Mouse (Mus musculus): ENCODE measurements around the gene Ccdc57.

The Ccdc57 gene

GRCm38 (mm10) chr11:120951731-120952730 is 19.4 kb upstream of the Ccdc57 start:
- DNase-seq (ENCODE audit: extremely low read depth, low read depth), result no peak

GRCm38 (mm10) chr11:120951237-120951636 is 18.6 kb upstream of the Ccdc57 start:
- no peak for DNase-seq (ENCODE audit: extremely low read depth, low read depth)

- DNase-seq (ENCODE audit: extremely low read depth, low read depth), result peak; percentile 91
Observed at GRCm38 (mm10) chr11:120950281-120951202, 17.9 kb upstream of the Ccdc57 start.

- DNase-seq (ENCODE audit: extremely low read depth, low read depth), result no peak
Observed at GRCm38 (mm10) chr11:120949863-120950262, 17.2 kb upstream of the Ccdc57 start.

- no peak for DNase-seq (ENCODE audit: extremely low read depth, low read depth)
Observed at GRCm38 (mm10) chr11:120948861-120949851, 16.5 kb upstream of the Ccdc57 start.

- DNase-seq (ENCODE audit: extremely low read depth, low read depth), result no peak
Observed at GRCm38 (mm10) chr11:120948328-120948727, 15.7 kb upstream of the Ccdc57 start, which contains the start of gene Slc16a3. Slc16a3 (plus strand) TSS chr11:120948480.

- no peak for DNase-seq (ENCODE audit: extremely low read depth, low read depth)
Observed at GRCm38 (mm10) chr11:120945926-120946325, 13.3 kb upstream of the Ccdc57 start.

GRCm38 (mm10) chr11:120945266-120945665 is 12.6 kb upstream of the Ccdc57 start:
- no peak for DNase-seq (ENCODE audit: extremely low read depth, low read depth)

GRCm38 (mm10) chr11:120940959-120941358 is 8.3 kb upstream of the Ccdc57 start:
- no peak for DNase-seq (ENCODE audit: extremely low read depth, low read depth)

GRCm38 (mm10) chr11:120939712-120940341 is 7.2 kb upstream of the Ccdc57 start:
- DNase-seq (ENCODE audit: extremely low read depth, low read depth), result no peak

- DNase-seq (ENCODE audit: extremely low read depth, low read depth), result no peak
Observed at GRCm38 (mm10) chr11:120938795-120939194, 6.1 kb upstream of the Ccdc57 start.

GRCm38 (mm10) chr11:120937976-120938375 is 5.3 kb upstream of the Ccdc57 start:
- no peak for DNase-seq (ENCODE audit: extremely low read depth, low read depth)

GRCm38 (mm10) chr11:120931479-120931878 is 1.2 kb downstream of the Ccdc57 start:
- DNase-seq (ENCODE audit: extremely low read depth, low read depth), result no peak

GRCm38 (mm10) chr11:120928468-120928867 is 4.2 kb downstream of the Ccdc57 start:
- DNase-seq (ENCODE audit: extremely low read depth, low read depth), result no peak

- no peak for DNase-seq (ENCODE audit: extremely low read depth, low read depth)
Observed at GRCm38 (mm10) chr11:120922528-120922927, 10.1 kb downstream of the Ccdc57 start.

- no peak for DNase-seq (ENCODE audit: extremely low read depth, low read depth)
Observed at GRCm38 (mm10) chr11:120917756-120918155, 14.9 kb downstream of the Ccdc57 start.

GRCm38 (mm10) chr11:120916477-120916876 is 16.2 kb downstream of the Ccdc57 start:
- no peak for DNase-seq (ENCODE audit: extremely low read depth, low read depth)

GRCm38 (mm10) chr11:120913796-120914195 is 18.9 kb downstream of the Ccdc57 start:
- no peak for DNase-seq (ENCODE audit: extremely low read depth, low read depth)

- DNase-seq (ENCODE audit: extremely low read depth, low read depth), result peak; percentile 52
Observed at GRCm38 (mm10) chr11:120905430-120905873, 27.2 kb downstream of the Ccdc57 start.

- no peak for DNase-seq (ENCODE audit: extremely low read depth, low read depth)
Observed at GRCm38 (mm10) chr11:120904561-120904960, 28.1 kb downstream of the Ccdc57 start.
